Mouse (Mus musculus) CH12.LX (cell line): ENCODE measurements at regions not wholly inside any gene's neighbourhood (a gene's known extent, or its start where the extent isn't known, plus 50 kb on each side); places are given as distances from the start of the nearest gene placed in this dataset.

ENCODE experiments used
- DNase-seq: peaks from one replicate; pipeline ENCODE4 v3.0.0-alpha.2; 2013; ENCODE audit errors: extremely low read depth
- H3K27ac ChIP-seq: 2 replicates; pipeline ENCODE4 v1.5.1; 2012; ENCODE audit warnings: low read depth, mild to moderate bottlenecking, control low read depth, moderate library complexity; ENCODE audit not compliant: insufficient read depth
- H3K27me3 ChIP-seq: replicated peaks from 2 replicates; pipeline ENCODE3; 2012; ENCODE audit warnings: inconsistent platforms
- H3K36me3 ChIP-seq, 2 experiments: replicated peaks in 1 of 2; 2 replicates each; pipeline versions ENCODE3 to v1.6.1; 2012; ENCODE audit warnings: inconsistent platforms in 1 of 2, low read length in 1 of 2, mild to moderate bottlenecking in 1 of 2, mixed read lengths in 1 of 2, moderate library complexity in 1 of 2; ENCODE audit not compliant: control insufficient read depth in 1 of 2, insufficient read depth in 1 of 2
- H3K4me1 ChIP-seq, 2 experiments: 2 replicates each; pipeline ENCODE4 v1.6.1; 2012; ENCODE audit warnings: inconsistent platforms in 1 of 2, moderate library complexity in 1 of 2; ENCODE audit not compliant: insufficient read depth in 2 of 2, control insufficient read depth in 1 of 2
- H3K4me2 ChIP-seq: 2 replicates; pipeline ENCODE4 v1.6.1; 2012; ENCODE audit warnings: low read depth, mild to moderate bottlenecking, control low read depth; ENCODE audit not compliant: poor library complexity, insufficient read depth, severe bottlenecking
- H3K4me3 ChIP-seq, 3 experiments: fragments of 150-350 bp in 1 of 3; sonication (generic) in 1 of 3; replicated peaks in 1 of 3; 2 replicates each; pipeline versions ENCODE3 to v1.5.1; 2011 to 2012; ENCODE audit warnings: low read depth in 2 of 3, low read length in 2 of 3, mild to moderate bottlenecking in 2 of 3, moderate library complexity in 2 of 3, control low read depth in 1 of 3, improper control_type of control experiment in 1 of 3, inconsistent platforms in 1 of 3, mixed read lengths in 1 of 3; ENCODE audit not compliant: poor library complexity in 1 of 3
- H3K79me2 ChIP-seq: replicated peaks from 2 replicates; pipeline ENCODE4 v1.6.1; 2012; ENCODE audit warnings: mild to moderate bottlenecking, moderate library complexity; ENCODE audit not compliant: control insufficient read depth, poor library complexity, insufficient read depth, severe bottlenecking; ENCODE audit errors: extremely low read depth
- H3K9ac ChIP-seq: 2 replicates; pipeline ENCODE4 v1.6.1; 2012; ENCODE audit warnings: low read depth, mild to moderate bottlenecking, control low read depth, moderate library complexity; ENCODE audit not compliant: insufficient read depth
- H3K9me3 ChIP-seq: replicated peaks from 2 replicates; pipeline ENCODE3; 2012; ENCODE audit warnings: low read length, inconsistent platforms, mixed read lengths
- CHD1 ChIP-seq: IDR thresholded peaks from 2 replicates; pipeline ENCODE4 v1.6.1; 2012; ENCODE audit warnings: low read depth, low read length, improper control_type of control experiment, inconsistent platforms
- CHD2 ChIP-seq: IDR thresholded peaks from 2 replicates; pipeline ENCODE4 v1.6.1; 2011; ENCODE audit warnings: low read length, improper control_type of control experiment
- ELF1 ChIP-seq: IDR thresholded peaks from 2 replicates; pipeline ENCODE4 v1.6.1; 2014; ENCODE audit warnings: low read depth, mild to moderate bottlenecking, inconsistent platforms, low read length, improper control_type of control experiment
- GABPA ChIP-seq: IDR thresholded peaks from 2 replicates; pipeline ENCODE4 v1.6.1; 2012; ENCODE audit warnings: low read depth, low read length, improper control_type of control experiment, inconsistent platforms; ENCODE audit not compliant: insufficient replicate concordance
- JUN ChIP-seq: IDR thresholded peaks from 2 replicates; pipeline ENCODE4 v1.6.1; 2011; ENCODE audit warnings: low read depth, mild to moderate bottlenecking, low read length, improper control_type of control experiment, moderate library complexity; ENCODE audit not compliant: insufficient read depth
- JUND ChIP-seq: conservative IDR thresholded peaks from 2 replicates; pipeline ENCODE4 v1.6.1; 2011; ENCODE audit warnings: low read depth, low read length, improper control_type of control experiment
- KAT2A ChIP-seq: IDR thresholded peaks from 2 replicates; pipeline ENCODE4 v1.6.1; 2012; ENCODE audit warnings: low read length, improper control_type of control experiment, inconsistent platforms; ENCODE audit not compliant: insufficient replicate concordance
- MAFK ChIP-seq: IDR thresholded peaks from 2 replicates; pipeline ENCODE4 v1.6.1; 2011; ENCODE audit warnings: low read length, improper control_type of control experiment; ENCODE audit not compliant: insufficient replicate concordance
- MAZ ChIP-seq: IDR thresholded peaks from 2 replicates; pipeline ENCODE4 v1.6.1; 2012; ENCODE audit warnings: low read depth, mild to moderate bottlenecking, inconsistent platforms, low read length, improper control_type of control experiment, moderate library complexity
- NRF1 ChIP-seq: IDR thresholded peaks from 2 replicates; pipeline ENCODE4 v1.6.1; 2014; ENCODE audit warnings: low read depth, mild to moderate bottlenecking, inconsistent platforms, low read length, improper control_type of control experiment, moderate library complexity
- PAX5 ChIP-seq: IDR thresholded peaks from 2 replicates; pipeline ENCODE4 v1.6.1; 2012; ENCODE audit warnings: low read length, inconsistent platforms, mixed read lengths
- POLR2A ChIP-seq: IDR thresholded peaks from 2 replicates; pipeline ENCODE4 v1.6.1; 2011; ENCODE audit warnings: low read depth, mild to moderate bottlenecking, improper control_type of control experiment, low read length
- SIN3A ChIP-seq: IDR thresholded peaks from 2 replicates; pipeline ENCODE4 v1.6.1; 2012; ENCODE audit warnings: low read length, improper control_type of control experiment, inconsistent platforms
- SMC3 ChIP-seq: IDR thresholded peaks from 2 replicates; pipeline ENCODE4 v1.6.1; 2011; ENCODE audit warnings: low read depth, low read length, improper control_type of control experiment
- USF2 ChIP-seq: conservative IDR thresholded peaks from 2 replicates; pipeline ENCODE4 v1.6.1; 2011; ENCODE audit warnings: low read depth, low read length, improper control_type of control experiment
- ZC3H11A ChIP-seq: IDR thresholded peaks from 2 replicates; pipeline ENCODE4 v1.6.1; 2012; ENCODE audit warnings: low read depth, mild to moderate bottlenecking, inconsistent platforms, low read length, improper control_type of control experiment
- ZKSCAN1 ChIP-seq: IDR thresholded peaks from 2 replicates; pipeline ENCODE4 v1.6.1; 2012; ENCODE audit warnings: low read depth, inconsistent platforms, low read length, improper control_type of control experiment, borderline replicate concordance
- ZMIZ1 ChIP-seq: IDR thresholded peaks from 2 replicates; pipeline ENCODE4 v1.6.1; 2012; ENCODE audit warnings: low read depth, mild to moderate bottlenecking, inconsistent platforms, low read length, improper control_type of control experiment
- dilution Hi-C: fragments of 300-500 bp; cut with MboI; formaldehyde crosslinking; loops from 2 replicates; pipeline ENCODE4 v1.14.3; 2020; ENCODE audit warnings: low sequenced_read_pairs; ENCODE audit not compliant: extremely low pct_unique_long_range_greater_than_20kb, extremely low pct_ligation_motif_present
- in situ Hi-C: fragments of 300-500 bp; cut with MboI; formaldehyde crosslinking; loops from 3 replicates; pipeline ENCODE4 v1.14.3; 2019; ENCODE audit warnings: low sequenced_read_pairs, low pct_ligation_motif_present, low pct_unique_long_range_greater_than_20kb, mixed read lengths

GRCm38 (mm10) chr8:103238456-103238970 is 453.1 kb upstream of the Cdh11 start:
- H3K4me3 ChIP-seq: no peak overlapping the region
- H3K36me3 ChIP-seq: no peaks in the 10 kb centered on the region
- no peaks in the 10 kb centered on the region for H3K79me2 ChIP-seq
- no peaks in the 10 kb centered on the region for H3K27me3 ChIP-seq
- no peak for TF ChIP-seq MAFK
- TF ChIP-seq POLR2A: no peak
- no peak for TF ChIP-seq ZKSCAN1
- no peak for TF ChIP-seq CHD2
- no peak for TF ChIP-seq JUN
- TF ChIP-seq ELF1: no peak
- no peak for TF ChIP-seq NRF1
- TF ChIP-seq CHD1: no peak
- in situ Hi-C loops: no loop called here
- no peaks in the 10 kb centered on the region for H3K4me1 ChIP-seq
- no peak overlapping the region for H3K4me2 ChIP-seq
- no peak overlapping the region for H3K9ac ChIP-seq
- H3K9me3 ChIP-seq: peaks cover 51% of the 10 kb centered on the region
- no peak for DNase-seq
- dilution Hi-C loops: no loop called here
- H3K27ac ChIP-seq: no peak overlapping the region

- dilution Hi-C loops (no loop called here), in situ Hi-C loops (no loop called here)
- H3K36me3 ChIP-seq: no peaks in the 10 kb centered on the region
- H3K9ac ChIP-seq: no peak overlapping the region
- no peak for DNase-seq
- no peak overlapping the region for H3K27ac ChIP-seq
- H3K4me3 ChIP-seq: no peak overlapping the region
- no peak overlapping the region for H3K4me2 ChIP-seq
- H3K27me3 ChIP-seq: no peaks in the 10 kb centered on the region
- no peaks in the 10 kb centered on the region for H3K4me1 ChIP-seq
- peaks cover 42% of the 10 kb centered on the region for H3K9me3 ChIP-seq
- TF ChIP-seq JUND: no peak
- TF ChIP-seq PAX5: no peak
- no peak for TF ChIP-seq KAT2A
- no peak for TF ChIP-seq USF2
- TF ChIP-seq SMC3: no peak
- TF ChIP-seq GABPA: no peak
- no peak for TF ChIP-seq ZMIZ1
- TF ChIP-seq ZC3H11A: no peak
- no peak for TF ChIP-seq SIN3A
- no peak for TF ChIP-seq MAZ
- TF ChIP-seq, all 38 proteins: peak for 0
- H3K79me2 ChIP-seq: no peaks in the 10 kb centered on the region
Measured at GRCm38 (mm10) chr8:103244169-103244568, 458.7 kb upstream of the Cdh11 start.
